Mouse (Mus musculus) layer of hippocampus, adult 6 months (tissue): ENCODE results near the gene Hsf3. TPM values are rescaled to one million over a fixed set of nuclear protein-coding genes. Genes with fewer than 3 reads are reported as not detected.

Experiments
- long read RNA-seq, 2 experiments: library from polyadenylated mRNA; unstranded; transcript quantifications; one replicate each; pipeline ENCODE4 v2.0.0; 2019 to 2020
- polyA plus RNA-seq: library from polyadenylated mRNA; unstranded; fragments of <200 nt; fragmentation: Nextera tagmentation; gene quantifications from 2 replicates; pipeline ENCODE4 v1.2.3, GENCODE M21; 2021

Gene Hsf3
- polyA plus RNA-seq = 0.06 and 0.24 TPM in 2 replicates
- long read RNA-seq, experiment 1 = 0 reads
- long read RNA-seq, experiment 2, partial matches to known transcripts = 0 of 1 reads
- long read RNA-seq, experiment 2, other reads (novel, unspliced or antisense) = 0 of 1 reads

DNA sequence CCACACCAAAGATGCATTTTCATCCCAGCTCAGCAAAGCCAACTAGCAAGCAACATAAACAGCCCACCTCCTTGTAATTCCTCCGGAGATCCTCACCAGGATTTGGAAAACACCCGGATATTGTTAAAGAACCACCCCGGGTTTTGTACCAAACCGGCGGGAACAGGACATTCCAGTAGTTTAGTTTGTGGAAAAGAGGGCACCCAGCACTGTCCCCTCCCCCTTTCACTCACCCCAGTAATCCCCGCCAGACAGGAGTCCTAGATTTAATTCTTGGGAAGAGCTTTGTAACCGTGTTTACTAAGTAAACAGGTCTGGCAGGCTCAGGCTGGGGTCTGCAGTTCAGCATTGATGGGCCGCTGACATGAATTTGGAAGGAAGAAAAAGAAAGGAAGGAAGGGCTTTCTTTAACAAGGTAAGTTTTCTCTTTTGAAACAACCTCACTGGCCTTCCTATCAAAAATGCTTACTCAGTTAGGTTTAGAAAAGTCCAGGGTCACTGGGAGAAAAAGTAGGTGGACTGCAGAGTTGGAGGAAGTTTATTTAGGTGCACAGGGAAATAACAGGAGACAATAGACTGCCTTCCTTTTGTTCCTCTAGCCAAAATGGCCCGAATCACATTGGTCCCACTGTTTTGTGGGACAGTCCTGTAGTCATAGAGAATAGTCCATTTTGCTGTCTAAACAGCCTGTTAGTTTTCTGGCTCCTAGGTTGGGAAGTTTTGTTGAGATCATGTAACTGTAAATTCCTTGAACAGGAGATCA, at the start of gene Hsf3:
Gene Hsf3, minus strand, starts transcription at position 94 of the 763 bp plus-strand sequence.

DNA sequence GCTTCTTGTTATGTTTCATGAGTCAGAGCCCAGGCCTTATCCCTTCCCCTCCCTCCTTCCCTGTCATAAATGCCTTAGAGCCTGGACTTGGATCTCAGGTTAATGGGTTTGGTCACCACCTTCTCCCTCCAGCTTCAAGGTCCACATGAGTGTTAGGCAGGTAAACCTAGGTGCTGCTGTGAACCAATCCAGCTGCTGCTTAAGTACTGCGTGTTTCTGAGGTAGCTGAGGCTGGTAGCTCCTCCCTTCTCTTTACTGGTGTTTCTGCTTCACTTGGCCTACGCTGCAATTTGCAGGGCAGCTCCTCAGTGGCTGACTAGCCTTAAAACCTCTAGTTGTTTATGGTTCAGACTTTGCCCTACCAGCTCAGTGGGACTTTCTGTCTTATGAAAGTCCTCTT, 945 bp downstream of the Hsf3 start, which contains the start of gene Heph:
Gene Heph, plus strand, starts transcription at position 211 of the 400 bp plus-strand sequence.

DNA sequence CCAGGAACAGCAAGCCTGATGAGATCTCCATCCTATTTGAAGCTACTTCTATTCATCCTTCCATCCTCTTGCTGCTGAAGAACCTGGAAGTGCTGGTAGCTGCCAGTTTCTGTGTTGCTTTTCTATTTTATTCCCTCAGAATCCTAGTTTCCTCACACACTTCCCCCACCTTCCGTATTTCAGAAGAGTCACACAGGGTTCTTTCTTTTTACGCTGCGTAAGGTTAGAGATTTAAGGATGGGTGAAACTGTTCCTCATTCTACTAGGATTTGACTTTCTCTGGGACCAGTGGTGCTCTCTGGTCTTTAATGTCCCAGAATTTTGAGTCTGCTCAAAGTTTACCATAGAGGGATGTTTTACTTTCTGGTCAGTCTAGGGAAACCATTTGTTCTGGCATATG, 162.8 kb downstream of the Hsf3 start, which contains the start of gene Vsig4:
Gene Vsig4, minus strand, starts transcription at position 101 of the 400 bp plus-strand sequence.

Other genes starting within 250 kb of the Hsf3 start
- not detected in 2 replicates for gene Vsig4, start 162.9 kb downstream of the Hsf3 start, polyA plus RNA-seq
- gene Heph, start 935 bp downstream of the Hsf3 start, polyA plus RNA-seq = 2.1 and 2.2 TPM in 2 replicates